Comparison of ENCODE assay signal across 8 mouse cellular contexts in genomic region chr6:85380901-85381647, GRCm38 (mm10). TPM values are rescaled to one million over a fixed set of nuclear protein-coding genes. Genes with fewer than 3 reads are reported as not detected.
DNase-seq lines count a peak whose midpoint lies in the region; ATAC-seq lines count a peak whose summit lies in the region.

No protein-coding gene starts in this region.

- H3K9me3 ChIP-seq in lung, embryonic 16.5 days (ENCODE audit: control insufficient read depth, low read length) = no peaks in the 10 kb centered on the region
- H3K9me3 ChIP-seq in embryonic facial prominence, embryonic 13.5 days = 0 out of 2 replicates have a peak, but pooled peaks cover 3% of the 10 kb centered on the region
- no peaks in the 10 kb centered on the region for H3K9me3 ChIP-seq in limb, embryonic 11.5 days (ENCODE audit: control insufficient read depth, low read length)
- no peaks in the 10 kb centered on the region for H3K9me3 ChIP-seq in neural tube, embryonic 12.5 days

- H3K4me3 ChIP-seq in lung, embryonic 16.5 days (ENCODE audit: low read length) = 0 out of 2 replicates have a peak overlapping the region, but pooled peaks have one; percentile 11
- H3K4me3 ChIP-seq in embryonic facial prominence, embryonic 13.5 days = no peak overlapping the region
- H3K4me3 ChIP-seq in limb, embryonic 11.5 days (ENCODE audit: low read depth, low read length) = no peak overlapping the region
- H3K4me3 ChIP-seq in neural tube, embryonic 12.5 days = no peak overlapping the region

- peak overlapping the region; percentile 49 for H3K4me2 ChIP-seq in lung, embryonic 16.5 days (ENCODE audit: low read depth, low read length)
- peak overlapping the region; percentile 48 for H3K4me2 ChIP-seq in embryonic facial prominence, embryonic 13.5 days
- H3K4me2 ChIP-seq in limb, embryonic 11.5 days (ENCODE audit: low read depth, severe bottlenecking) = peak overlapping the region; percentile 3; the same call in 1 of the 2 replicates
- H3K4me2 ChIP-seq in neural tube, embryonic 12.5 days (replicated peaks) = peak overlapping the region; percentile 47

- no peak; the same call in 1 of the 2 replicates for ATAC-seq in lung, embryonic 16.5 days (ENCODE audit: low read depth)
- no peak for ATAC-seq in embryonic facial prominence, embryonic 13.5 days (ENCODE audit: insufficient number of reproducible peaks, insufficient read depth, low FRiP score, low TSS enrichment, low read depth)
- ATAC-seq in limb, embryonic 11.5 days (ENCODE audit: insufficient number of reproducible peaks, low FRiP score, low TSS enrichment, low read depth) = peak; percentile 21; the same call in 1 of the 2 replicates
- peak; percentile 42 for ATAC-seq in neural tube, embryonic 12.5 days (ENCODE audit: low FRiP score, low read depth)

- H3K4me1 ChIP-seq in lung, embryonic 16.5 days (replicated peaks; ENCODE audit: control insufficient read depth, insufficient read depth, low read length) = peaks cover 6% of the 10 kb centered on the region
- peaks cover 5% of the 10 kb centered on the region for H3K4me1 ChIP-seq in embryonic facial prominence, embryonic 13.5 days
- 0 out of 2 replicates have a peak, but pooled peaks cover 3% of the 10 kb centered on the region for H3K4me1 ChIP-seq in limb, embryonic 11.5 days (ENCODE audit: control insufficient read depth, insufficient read depth, low read length)
- peaks cover 12% of the 10 kb centered on the region; the same call in 1 of the 2 replicates for H3K4me1 ChIP-seq in neural tube, embryonic 12.5 days

- H3K36me3 ChIP-seq in lung, embryonic 16.5 days (ENCODE audit: control insufficient read depth, insufficient read depth, low read length) = no peaks in the 10 kb centered on the region
- H3K36me3 ChIP-seq in embryonic facial prominence, embryonic 13.5 days = no peaks in the 10 kb centered on the region
- no peaks in the 10 kb centered on the region for H3K36me3 ChIP-seq in limb, embryonic 11.5 days (ENCODE audit: control insufficient read depth, insufficient read depth, low read length)
- H3K36me3 ChIP-seq in neural tube, embryonic 12.5 days = no peaks in the 10 kb centered on the region

- intact Hi-C loops in left cerebral cortex, postnatal 14 days (cut with DNase I) = loop anchor here (5.0 kb wide), 1 partner anchor 34 kb away; no protein-coding TSS in a partner anchor
- intact Hi-C loops in left cerebral cortex, postnatal 25 days (cut with DNase I) = loop anchor here (2.0 kb wide), 1 partner anchor 34 kb away; no protein-coding TSS in a partner anchor
- intact Hi-C loops in gastrocnemius, postnatal 36 days (cut with DNase I) = loop anchor here (1.0 kb wide), 1 partner anchor 35 kb away; no protein-coding TSS in a partner anchor

- WGBS in lung, embryonic 16.5 days = 21% methylated on average over 17 of the region's 17 CpGs
- 16% methylated on average over 17 of the region's 17 CpGs for WGBS in embryonic facial prominence, embryonic 13.5 days
- 25% methylated on average over 17 of the region's 17 CpGs for WGBS in limb, embryonic 11.5 days
- WGBS in neural tube, embryonic 12.5 days = 19% methylated on average over 17 of the region's 17 CpGs

- H3K27me3 ChIP-seq in lung, embryonic 16.5 days (ENCODE audit: control insufficient read depth, insufficient read depth, low read depth, low read length) = no peaks in the 10 kb centered on the region; the same call in 1 of the 2 replicates
- peaks cover 5% of the 10 kb centered on the region for H3K27me3 ChIP-seq in embryonic facial prominence, embryonic 13.5 days
- H3K27me3 ChIP-seq in limb, embryonic 11.5 days (ENCODE audit: control insufficient read depth, insufficient read depth, low read length) = no peaks in the 10 kb centered on the region
- 0 out of 2 replicates have a peak, but pooled peaks cover 4% of the 10 kb centered on the region for H3K27me3 ChIP-seq in neural tube, embryonic 12.5 days (replicated peaks)

- DNase-seq in lung, postnatal 14 days = no peak
- no peak for DNase-seq in limb, embryonic 11.5 days (ENCODE audit: low spot score)
- no peak for DNase-seq in left cerebral cortex, postnatal 14 days (ENCODE audit: low spot score in 2 of 2)
- no peak for DNase-seq in left cerebral cortex, postnatal 25 days (ENCODE audit: low spot score in 2 of 2)
- no peak for DNase-seq in gastrocnemius, postnatal 36 days

- H3K9ac ChIP-seq in lung, embryonic 16.5 days (ENCODE audit: low read length) = peak overlapping the region; percentile 53
- 0 out of 2 replicates have a peak overlapping the region, but pooled peaks have one; percentile 21 for H3K9ac ChIP-seq in embryonic facial prominence, embryonic 13.5 days
- no peak overlapping the region for H3K9ac ChIP-seq in limb, embryonic 11.5 days (ENCODE audit: low read length)
- no peak overlapping the region for H3K9ac ChIP-seq in neural tube, embryonic 12.5 days

- H3K27ac ChIP-seq in lung, embryonic 16.5 days (ENCODE audit: low read length) = no peak overlapping the region
- no peak overlapping the region for H3K27ac ChIP-seq in embryonic facial prominence, embryonic 13.5 days
- H3K27ac ChIP-seq in limb, embryonic 11.5 days (replicated peaks; ENCODE audit: low read depth, low read length) = no peak overlapping the region
- no peak overlapping the region for H3K27ac ChIP-seq in neural tube, embryonic 12.5 days

RNA-seq across cellular contexts. Expression of gene Rab11fip5, which starts 6.6 kb away (rescaled TPM):
- polyA plus RNA-seq in lung, embryonic 16.5 days (2015; fragmentation: Nextera tagmentation; extraction: Ambion mirVana) = 12.0 and 12.2 TPM in 2 replicates
- 13.6 and 14.7 TPM in 2 replicates for polyA plus RNA-seq in embryonic facial prominence, embryonic 13.5 days (2015; fragmentation: Nextera tagmentation; extraction: Ambion mirVana)
- 3.1 and 3.4 TPM in 2 replicates for polyA plus RNA-seq in limb, embryonic 11.5 days (2014; fragmentation: Nextera tagmentation; extraction: Ambion mirVana)
- polyA plus RNA-seq in neural tube, embryonic 12.5 days (2016; fragmentation: Nextera tagmentation; extraction: Ambion mirVana) = 9.0 and 9.4 TPM in 2 replicates
- total RNA-seq in left cerebral cortex, postnatal 14 days (2021) = 10 to 100 TPM; 53.8 to 55.0 TPM
- 10 to 100 TPM; 65.7 to 66.8 TPM for total RNA-seq in left cerebral cortex, postnatal 25 days (2021)
- total RNA-seq in gastrocnemius, postnatal 36 days (2021) = 10 to 100 TPM; 20.2 to 26.7 TPM

RNA-seq across cellular contexts. Expression of gene Noto, which starts 42.6 kb away (rescaled TPM):
- polyA plus RNA-seq in lung, embryonic 16.5 days (2015; fragmentation: Nextera tagmentation; extraction: Ambion mirVana) = 0.80 and 0.94 TPM in 2 replicates
- not detected in 2 replicates for polyA plus RNA-seq in embryonic facial prominence, embryonic 13.5 days (2015; fragmentation: Nextera tagmentation; extraction: Ambion mirVana)
- not detected in 2 replicates for polyA plus RNA-seq in limb, embryonic 11.5 days (2014; fragmentation: Nextera tagmentation; extraction: Ambion mirVana)
- polyA plus RNA-seq in neural tube, embryonic 12.5 days (2016; fragmentation: Nextera tagmentation; extraction: Ambion mirVana) = not detected in 2 replicates
- total RNA-seq in left cerebral cortex, postnatal 14 days (2021) = not detected
- not detected for total RNA-seq in left cerebral cortex, postnatal 25 days (2021)
- not detected for total RNA-seq in gastrocnemius, postnatal 36 days (2021)

RNA-seq across cellular contexts. Expression of gene Sfxn5, which starts 47.9 kb away (rescaled TPM):
- polyA plus RNA-seq in lung, embryonic 16.5 days (2015; fragmentation: Nextera tagmentation; extraction: Ambion mirVana) = 7.0 and 7.8 TPM in 2 replicates
- polyA plus RNA-seq in embryonic facial prominence, embryonic 13.5 days (2015; fragmentation: Nextera tagmentation; extraction: Ambion mirVana) = 7.0 and 8.2 TPM in 2 replicates
- 4.8 and 6.7 TPM in 2 replicates for polyA plus RNA-seq in limb, embryonic 11.5 days (2014; fragmentation: Nextera tagmentation; extraction: Ambion mirVana)
- 9.1 and 11.7 TPM in 2 replicates for polyA plus RNA-seq in neural tube, embryonic 12.5 days (2016; fragmentation: Nextera tagmentation; extraction: Ambion mirVana)
- 100 to 1,000 TPM; 162 to 165 TPM for total RNA-seq in left cerebral cortex, postnatal 14 days (2021)
- total RNA-seq in left cerebral cortex, postnatal 25 days (2021) = 100 to 1,000 TPM; 165 TPM
- 1 to 10 TPM; 6.9 TPM for total RNA-seq in gastrocnemius, postnatal 36 days (2021)

RNA-seq across cellular contexts. Expression of gene Smyd5, which starts 50.7 kb away (rescaled TPM):
- polyA plus RNA-seq in lung, embryonic 16.5 days (2015; fragmentation: Nextera tagmentation; extraction: Ambion mirVana) = 53.4 and 55.2 TPM in 2 replicates
- polyA plus RNA-seq in embryonic facial prominence, embryonic 13.5 days (2015; fragmentation: Nextera tagmentation; extraction: Ambion mirVana) = 56.2 and 59.1 TPM in 2 replicates
- 60.4 and 61.8 TPM in 2 replicates for polyA plus RNA-seq in limb, embryonic 11.5 days (2014; fragmentation: Nextera tagmentation; extraction: Ambion mirVana)
- polyA plus RNA-seq in neural tube, embryonic 12.5 days (2016; fragmentation: Nextera tagmentation; extraction: Ambion mirVana) = 51.4 and 54.2 TPM in 2 replicates
- 10 to 100 TPM; 33.8 to 34.7 TPM for total RNA-seq in left cerebral cortex, postnatal 14 days (2021)
- 10 to 100 TPM; 38.6 to 39.4 TPM for total RNA-seq in left cerebral cortex, postnatal 25 days (2021)
- 1 to 10 TPM; 6.8 TPM for total RNA-seq in gastrocnemius, postnatal 36 days (2021)

Comparison
In these comparisons a context has a peak if more than half of its experiments do, and no peak if none do; other contexts are left out.
1. ATAC-seq: peak in limb, embryonic 11.5 days (single experiment) and neural tube, embryonic 12.5 days (single experiment); none in lung, embryonic 16.5 days (single experiment) and embryonic facial prominence, embryonic 13.5 days (single experiment).
2. H3K9ac ChIP-seq: peak in lung, embryonic 16.5 days (single experiment) and embryonic facial prominence, embryonic 13.5 days (single experiment); none in limb, embryonic 11.5 days (single experiment) and neural tube, embryonic 12.5 days (single experiment).
3. Peak in every context shown above with its lines, with median percentiles within 50 percentile points of each other: H3K4me2 ChIP-seq.